Mouse (Mus musculus) MEL (cell line): ENCODE results near the gene Pfkfb3. TPM values are rescaled to one million over a fixed set of nuclear protein-coding genes. Genes with fewer than 3 reads are reported as not detected.

Experiments
- DNase-seq: peaks from one replicate; pipeline ENCODE4 v3.0.0; 2011; ENCODE audit warnings: low read depth, low spot score
- H3K27ac ChIP-seq: 2 replicates; pipeline ENCODE4 v1.5.1; 2012; ENCODE audit warnings: low read depth, mild to moderate bottlenecking, control low read depth, low read length, moderate library complexity; ENCODE audit not compliant: control insufficient read depth
- H3K27me3 ChIP-seq, 2 experiments: fragments of 150-350 bp in 1 of 2; sonication (generic) in 1 of 2; 2 replicates each; pipeline ENCODE4 v1.6.1; 2012; ENCODE audit warnings: low read length in 2 of 2, mild to moderate bottlenecking in 2 of 2, improper control_type of control experiment in 1 of 2, moderate library complexity in 1 of 2; ENCODE audit not compliant: insufficient read depth in 2 of 2, control insufficient read depth in 1 of 2
- H3K36me3 ChIP-seq, 2 experiments: 2 replicates each; pipeline ENCODE4 v1.6.1; 2012 to 2014; ENCODE audit warnings: low read length in 2 of 2, improper control_type of control experiment in 1 of 2, inconsistent platforms in 1 of 2, mild to moderate bottlenecking in 1 of 2; ENCODE audit not compliant: insufficient read depth in 2 of 2, control insufficient read depth in 1 of 2
- H3K4me1 ChIP-seq, 2 experiments: fragments of 150-350 bp in 1 of 2; sonication (generic) in 1 of 2; 2 replicates each; pipeline ENCODE4 v1.6.1; 2012; ENCODE audit warnings: low read length in 2 of 2, improper control_type of control experiment in 1 of 2, mild to moderate bottlenecking in 1 of 2; ENCODE audit not compliant: insufficient read depth in 2 of 2, control insufficient read depth in 1 of 2
- H3K4me3 ChIP-seq, 2 experiments: fragments of 150-350 bp in 1 of 2; sonication (generic) in 1 of 2; 2 replicates each; pipeline ENCODE4 v1.5.1; 2012; ENCODE audit warnings: low read depth in 2 of 2, low read length in 2 of 2, mild to moderate bottlenecking in 2 of 2, moderate library complexity in 2 of 2, control low read depth in 1 of 2, improper control_type of control experiment in 1 of 2; ENCODE audit not compliant: control insufficient read depth in 1 of 2, insufficient read depth in 1 of 2
- H3K79me2 ChIP-seq: 2 replicates; pipeline ENCODE4 v1.6.1; 2012; ENCODE audit warnings: mild to moderate bottlenecking, low read length, moderate library complexity; ENCODE audit not compliant: control insufficient read depth, poor library complexity, insufficient read depth
- H3K9ac ChIP-seq: 2 replicates; pipeline ENCODE4 v1.6.1; 2012; ENCODE audit warnings: low read depth, mild to moderate bottlenecking, control low read depth, low read length, moderate library complexity; ENCODE audit not compliant: control insufficient read depth, poor library complexity, severe bottlenecking
- H3K9me3 ChIP-seq: fragments of 150-350 bp; sonication (generic); replicated peaks from 2 replicates; pipeline ENCODE4 v1.6.1; 2012; ENCODE audit warnings: mild to moderate bottlenecking, low read length, improper control_type of control experiment, moderate library complexity; ENCODE audit not compliant: insufficient read depth
- BHLHE40 ChIP-seq: IDR thresholded peaks from 2 replicates; pipeline ENCODE4 v1.6.1; 2012; ENCODE audit warnings: low read depth, mild to moderate bottlenecking, inconsistent platforms, low read length, improper control_type of control experiment, borderline replicate concordance
- CHD2 ChIP-seq: IDR thresholded peaks from 2 replicates; pipeline ENCODE4 v1.6.1; 2011; ENCODE audit warnings: low read length, improper control_type of control experiment
- E2F4 ChIP-seq: IDR thresholded peaks from 2 replicates; pipeline ENCODE4 v1.6.1; 2011; ENCODE audit warnings: low read depth, low read length, improper control_type of control experiment, borderline replicate concordance
- ELF1 ChIP-seq: IDR thresholded peaks from 2 replicates; pipeline ENCODE4 v1.6.1; 2014; ENCODE audit warnings: low read depth, mild to moderate bottlenecking, inconsistent platforms, low read length, improper control_type of control experiment, moderate library complexity
- EP300 ChIP-seq, 2 experiments: IDR thresholded peaks; 2 replicates each; pipeline ENCODE4 v1.6.1; 2011; ENCODE audit warnings: improper control_type of control experiment in 2 of 2, low read length in 2 of 2, low read depth in 1 of 2, mild to moderate bottlenecking in 1 of 2
- ETS1 ChIP-seq: IDR thresholded peaks from 2 replicates; pipeline ENCODE4 v1.6.1; 2012; ENCODE audit warnings: low read depth, mild to moderate bottlenecking, inconsistent platforms, low read length, improper control_type of control experiment, moderate library complexity
- GABPA ChIP-seq: IDR thresholded peaks from 2 replicates; pipeline ENCODE4 v1.6.1; 2012; ENCODE audit warnings: low read depth, mild to moderate bottlenecking, inconsistent platforms, low read length, improper control_type of control experiment, moderate library complexity
- GATA1 ChIP-seq: IDR thresholded peaks from 2 replicates; pipeline ENCODE4 v1.6.1; 2011; ENCODE audit warnings: low read depth, low read length, improper control_type of control experiment
- HCFC1 ChIP-seq: IDR thresholded peaks from 2 replicates; pipeline ENCODE4 v1.6.1; 2012; ENCODE audit warnings: low read depth, mild to moderate bottlenecking, inconsistent platforms, low read length, improper control_type of control experiment, moderate library complexity
- JUND ChIP-seq: IDR thresholded peaks from 2 replicates; pipeline ENCODE4 v1.6.1; 2011; ENCODE audit warnings: low read depth, mild to moderate bottlenecking, improper control_type of control experiment, low read length
- MEF2A ChIP-seq: IDR thresholded peaks from 2 replicates; pipeline ENCODE4 v1.6.1; 2014; ENCODE audit warnings: low read depth, mild to moderate bottlenecking, inconsistent platforms, low read length, improper control_type of control experiment; ENCODE audit not compliant: poor library complexity, insufficient replicate concordance, severe bottlenecking; ENCODE audit errors: extremely low read depth
- MXI1 ChIP-seq: IDR thresholded peaks from 2 replicates; pipeline ENCODE4 v1.6.1; 2011; ENCODE audit warnings: mild to moderate bottlenecking, low read depth, low read length, improper control_type of control experiment
- MYC ChIP-seq: IDR thresholded peaks from 2 replicates; pipeline ENCODE4 v1.6.1; 2011; ENCODE audit warnings: low read depth, mild to moderate bottlenecking, low read length, improper control_type of control experiment, moderate library complexity
- NELFE ChIP-seq: IDR thresholded peaks from 2 replicates; pipeline ENCODE4 v1.6.1; 2011; ENCODE audit warnings: low read depth, low read length, improper control_type of control experiment
- NRF1 ChIP-seq: IDR thresholded peaks from 2 replicates; pipeline ENCODE4 v1.6.1; 2014; ENCODE audit warnings: low read depth, mild to moderate bottlenecking, inconsistent platforms, low read length, improper control_type of control experiment, moderate library complexity; ENCODE audit not compliant: poor library complexity, insufficient read depth, severe bottlenecking
- POLR2A ChIP-seq, 2 experiments: IDR thresholded peaks; 2 replicates each; pipeline ENCODE4 v1.6.1; 2011 to 2012; ENCODE audit warnings: low read length in 2 of 2, mild to moderate bottlenecking in 2 of 2, control low read depth in 1 of 2, improper control_type of control experiment in 1 of 2, low read depth in 1 of 2, moderate library complexity in 1 of 2; ENCODE audit not compliant: control insufficient read depth in 1 of 2, insufficient read depth in 1 of 2, poor library complexity in 1 of 2
- POLR2AphosphoS2 ChIP-seq: IDR thresholded peaks from 2 replicates; pipeline ENCODE4 v1.6.1; 2011; ENCODE audit warnings: low read length, improper control_type of control experiment
- RAD21 ChIP-seq: IDR thresholded peaks from 2 replicates; pipeline ENCODE4 v1.6.1; 2011; ENCODE audit warnings: mild to moderate bottlenecking, low read depth, low read length, improper control_type of control experiment
- RCOR1 ChIP-seq: IDR thresholded peaks from 2 replicates; pipeline ENCODE4 v1.6.1; 2012; ENCODE audit warnings: low read depth, mild to moderate bottlenecking, inconsistent platforms, low read length, improper control_type of control experiment
- TAL1 ChIP-seq: IDR thresholded peaks from 2 replicates; pipeline ENCODE4 v1.6.1; 2012; ENCODE audit warnings: mild to moderate bottlenecking, inconsistent platforms, low read length, moderate library complexity, mixed read lengths
- TBP ChIP-seq: IDR thresholded peaks from 2 replicates; pipeline ENCODE4 v1.8.0; 2011; ENCODE audit warnings: low read depth, low read length, improper control_type of control experiment
- UBTF ChIP-seq: IDR thresholded peaks from 2 replicates; pipeline ENCODE4 v1.6.1; 2012; ENCODE audit warnings: low read depth, mild to moderate bottlenecking, inconsistent platforms, low read length, improper control_type of control experiment, moderate library complexity, borderline replicate concordance; ENCODE audit not compliant: insufficient read depth
- ZC3H11A ChIP-seq: IDR thresholded peaks from 2 replicates; pipeline ENCODE4 v1.6.1; 2012; ENCODE audit warnings: low read depth, mild to moderate bottlenecking, inconsistent platforms, low read length, improper control_type of control experiment
- ZNF384 ChIP-seq: IDR thresholded peaks from 2 replicates; pipeline ENCODE4 v1.6.1; 2012; ENCODE audit warnings: low read depth, mild to moderate bottlenecking, inconsistent platforms, low read length, improper control_type of control experiment
- polyA plus RNA-seq, 2 experiments: library from polyadenylated mRNA; stranded (reverse) in 1 of 2; unstranded in 1 of 2; fragments of >175 nt in 1 of 2; fragments of >200 nt in 1 of 2; gene quantifications; 2 replicates each; pipeline versions ENCODE4 v1.2.1 to v1.2.4; 2012; ENCODE audit warnings: low replicate concordance in 2 of 2, low read depth in 1 of 2; ENCODE audit not compliant: insufficient read length in 2 of 2, insufficient read depth in 1 of 2, missing spikeins in 1 of 2
- total RNA-seq: library from RNA; depleted of rRNA; stranded (reverse); fragments of 300-350 nt; gene quantifications from 2 replicates; pipeline ENCODE4 v1.2.3, GENCODE M21; 2012

Pfkfb3 gene
- total and polyA plus RNA-seq, 3 experiments: 9.9 to 13.8 TPM; not detected in 1

- H3K4me1 ChIP-seq: no peaks in the 10 kb centered on the region
- no peak for TF ChIP-seq GATA1
- no peak for TF ChIP-seq NRF1
- no peak for TF ChIP-seq MEF2A
- no peak for TF ChIP-seq MXI1
- TF ChIP-seq ETS1: no peak
- no peak for TF ChIP-seq POLR2A (IDR thresholded peaks at IDR 0.05; ENCODE audit: control insufficient read depth in 1 of 2, insufficient read depth in 1 of 2, low read depth in 1 of 2, low read length in 2 of 2, poor library complexity in 1 of 2)
- no peak for TF ChIP-seq EP300 (IDR thresholded peaks at IDR 0.05; ENCODE audit: low read depth in 1 of 2, low read length in 2 of 2)
- no peak for TF ChIP-seq JUND
- TF ChIP-seq ZNF384: no peak
- no peak for TF ChIP-seq MYC
- no peak for TF ChIP-seq NELFE
- TF ChIP-seq GABPA: no peak
- no peak for TF ChIP-seq HCFC1
- no peak for TF ChIP-seq RAD21
- no peak for DNase-seq
- no peak overlapping the region for H3K9ac ChIP-seq
- H3K4me3 ChIP-seq: no peak overlapping the region
- no peak overlapping the region for H3K27ac ChIP-seq
- H3K36me3 ChIP-seq: peaks cover 0 to 4% of the 10 kb centered on the region in 2 experiments; a peak in 1 of 4 replicates
- no peaks in the 10 kb centered on the region for H3K9me3 ChIP-seq
- H3K79me2 ChIP-seq: no peaks in the 10 kb centered on the region
- H3K27me3 ChIP-seq: no peaks in the 10 kb centered on the region
Observed at GRCm38 (mm10) chr2:11492855-11493254, 61.0 kb downstream of the Pfkfb3 start.

GRCm38 (mm10) chr2:11491471-11491870 lies 62.4 kb downstream of the Pfkfb3 start:
- H3K27me3 ChIP-seq: no peaks in the 10 kb centered on the region
- peaks cover 0 to 4% of the 10 kb centered on the region in 2 experiments; a peak in 1 of 4 replicates for H3K36me3 ChIP-seq
- H3K4me3 ChIP-seq: no peak overlapping the region
- no peak overlapping the region for H3K9ac ChIP-seq
- no peaks in the 10 kb centered on the region for H3K79me2 ChIP-seq
- DNase-seq: no peak
- H3K9me3 ChIP-seq: no peaks in the 10 kb centered on the region
- no peak overlapping the region for H3K27ac ChIP-seq
- no peaks in the 10 kb centered on the region for H3K4me1 ChIP-seq
- TF ChIP-seq NRF1 (no peak), GATA1 (no peak), HCFC1 (no peak), RCOR1 (no peak), ELF1 (no peak), BHLHE40 (no peak), ZC3H11A (no peak), MXI1 (no peak), TBP (no peak), TAL1 (no peak), POLR2AphosphoS2 (no peak), ZNF384 (no peak), E2F4 (no peak), UBTF (no peak), NELFE (no peak), ETS1 (no peak), CHD2 (no peak)
